Mouse (Mus musculus) kidney, postnatal 0 days (tissue): ENCODE measurements around the gene Bbs9. TPM values are rescaled to one million over a fixed set of nuclear protein-coding genes. Genes with fewer than 3 reads are reported as not detected.

Source experiments
- ATAC-seq: fragments of 200-750 bp; cut with Nextera tagmentation; replicated peaks from 2 replicates; pipeline ENCODE4 v1.8.0; 2017; ENCODE audit warnings: low read depth, moderate number of reproducible peaks, moderate TSS enrichment, moderate library complexity; ENCODE audit not compliant: low FRiP score
- DNase-seq: peaks from one replicate; pipeline ENCODE4 v3.0.0-alpha.2; 2016; ENCODE audit warnings: low spot score
- H3K27ac ChIP-seq: fragments of 300-500 bp; sonication (generic); 2 replicates; pipeline ENCODE4 v1.5.1; 2014; ENCODE audit warnings: mild to moderate bottlenecking
- H3K27me3 ChIP-seq: fragments of 300-500 bp; sonication (generic); 2 replicates; pipeline ENCODE4 v1.6.1; 2014; ENCODE audit warnings: low read length, mixed read lengths; ENCODE audit not compliant: insufficient read depth
- H3K36me3 ChIP-seq: fragments of 300-500 bp; sonication (generic); 2 replicates; pipeline ENCODE4 v1.6.1; 2014; ENCODE audit warnings: low read length, mixed read lengths; ENCODE audit not compliant: insufficient read depth
- H3K4me1 ChIP-seq: fragments of 300-500 bp; sonication (generic); replicated peaks from 2 replicates; pipeline ENCODE4 v1.6.1; 2014; ENCODE audit warnings: antibody characterized with exemption, low read length, mixed read lengths; ENCODE audit not compliant: insufficient read depth
- H3K4me2 ChIP-seq: fragments of 300-500 bp; sonication (generic); 2 replicates; pipeline ENCODE4 v1.6.1; 2014; ENCODE audit warnings: mild to moderate bottlenecking, low read length, moderate library complexity, mixed read lengths
- H3K4me3 ChIP-seq: fragments of 300-500 bp; sonication (generic); replicated peaks from 2 replicates; pipeline ENCODE4 v1.5.1; 2014; ENCODE audit warnings: low read depth, low read length
- H3K9ac ChIP-seq: fragments of 300-500 bp; sonication (generic); 2 replicates; pipeline ENCODE4 v1.6.1; 2014; ENCODE audit warnings: low read depth, low read length
- H3K9me3 ChIP-seq: fragments of 300-500 bp; sonication (generic); replicated peaks from 2 replicates; pipeline ENCODE4 v1.6.1; 2016; ENCODE audit warnings: low read length, inconsistent platforms, mixed read lengths
- CTCF ChIP-seq: IDR thresholded peaks from 2 replicates; pipeline ENCODE4 v1.5.1; 2016; ENCODE audit warnings: antibody characterized with exemption, low read depth, mild to moderate bottlenecking, moderate library complexity
- WGBS: fragments of 180-500 bp; shearing (Covaris S2); extraction: QIAGEN DNeasy Blood & Tissue Kit; methylation state at CpG from one replicate; pipeline ENCODE4 v1.1.7; 2014; 5-methylcytosine and 5-hydroxymethylcytosine counted together
- polyA plus RNA-seq: library from polyadenylated mRNA; unstranded; fragments of >200 nt; fragmentation: Nextera tagmentation; extraction: Ambion mirVana; gene quantifications from 2 replicates; pipeline ENCODE4 v1.2.1, GENCODE M21; 2015

The Bbs9 gene
- polyA plus RNA-seq, 1 experiment from 2014 or later: 10.1 TPM

DNA sequence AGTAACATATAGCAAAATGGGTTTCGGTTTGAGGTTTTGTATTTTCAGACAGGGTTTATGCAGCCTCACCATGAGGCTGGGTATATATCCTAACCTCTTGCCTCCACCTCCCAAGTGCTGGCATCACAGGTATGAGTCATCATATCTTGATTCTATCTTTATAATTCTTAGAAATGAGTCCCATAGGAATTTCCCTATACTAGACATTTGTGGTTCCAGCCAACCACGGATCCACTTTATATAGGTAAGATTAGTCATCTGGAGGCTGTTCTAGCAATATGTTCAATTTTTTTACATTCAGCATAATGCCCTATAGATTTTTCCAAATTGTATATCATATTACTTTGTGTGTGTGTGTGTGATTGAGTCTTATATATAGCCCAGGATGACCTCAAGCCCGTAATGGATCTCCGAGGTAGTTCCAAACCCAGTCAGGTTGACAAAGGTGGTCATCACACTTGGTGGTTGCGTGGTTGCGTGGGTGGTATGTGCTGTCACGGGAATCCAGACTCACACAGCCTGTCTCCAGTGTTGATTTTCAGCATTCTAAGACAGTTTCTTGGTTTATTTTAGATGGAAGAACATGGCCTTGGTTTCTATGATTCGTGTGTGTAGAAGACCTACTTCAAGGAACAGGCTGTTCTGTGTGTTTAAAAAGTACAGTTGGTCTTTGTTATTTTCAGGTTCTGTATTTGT is 8.5 kb downstream of the Bbs9 start:
- no peak for DNase-seq
- H3K27ac ChIP-seq: no peak overlapping the region
- H3K4me1 ChIP-seq: no peaks in the 10 kb centered on the region
- H3K36me3 ChIP-seq: no peaks in the 10 kb centered on the region
- H3K9me3 ChIP-seq: no peaks in the 10 kb centered on the region
- 93% methylated on average over 8 of the region's 8 CpGs for WGBS
- H3K27me3 ChIP-seq: no peaks in the 10 kb centered on the region
- H3K4me2 ChIP-seq: no peak overlapping the region
- no peak overlapping the region for H3K4me3 ChIP-seq
- no peak for ATAC-seq
- no peak for TF ChIP-seq CTCF
- no peak overlapping the region for H3K9ac ChIP-seq

GRCm38 (mm10) chr9:22484562-22485308 is 9.2 kb downstream of the Bbs9 start:
- DNase-seq (no peak), ATAC-seq (no peak)
- Histone ChIP-seq H3K4me3 (no peak overlapping the region), H3K4me2 (no peak overlapping the region), H3K9ac (no peak overlapping the region), H3K27ac (no peak overlapping the region), H3K27me3 (no peaks in the 10 kb centered on the region), H3K36me3 (no peaks in the 10 kb centered on the region), H3K9me3 (no peaks in the 10 kb centered on the region), H3K4me1 (no peaks in the 10 kb centered on the region)
- 84% methylated on average over 12 of the region's 12 CpGs for WGBS
- no peak for TF ChIP-seq CTCF

GRCm38 (mm10) chr9:22486211-22486610 is 10.7 kb downstream of the Bbs9 start:
- Histone ChIP-seq H3K4me1 (no peaks in the 10 kb centered on the region), H3K36me3 (no peaks in the 10 kb centered on the region), H3K4me2 (no peak overlapping the region), H3K9ac (no peak overlapping the region), H3K27me3 (no peaks in the 10 kb centered on the region), H3K27ac (no peak overlapping the region), H3K4me3 (no peak overlapping the region), H3K9me3 (no peaks in the 10 kb centered on the region)
- ATAC-seq (no peak), DNase-seq (no peak)
- no peak for TF ChIP-seq CTCF
- WGBS: 92% methylated on average over 7 of the region's 7 CpGs

GRCm38 (mm10) chr9:22488963-22489362 is 13.4 kb downstream of the Bbs9 start:
- no peak overlapping the region for H3K27ac ChIP-seq
- H3K4me2 ChIP-seq: no peak overlapping the region
- H3K4me3 ChIP-seq: no peak overlapping the region
- 60% methylated on average over 9 of the region's 9 CpGs for WGBS
- H3K9ac ChIP-seq: no peak overlapping the region
- no peak for TF ChIP-seq CTCF
- no peaks in the 10 kb centered on the region for H3K9me3 ChIP-seq
- no peak for DNase-seq
- no peaks in the 10 kb centered on the region for H3K27me3 ChIP-seq
- ATAC-seq: no peak
- H3K4me1 ChIP-seq: no peaks in the 10 kb centered on the region
- no peaks in the 10 kb centered on the region for H3K36me3 ChIP-seq

DNA sequence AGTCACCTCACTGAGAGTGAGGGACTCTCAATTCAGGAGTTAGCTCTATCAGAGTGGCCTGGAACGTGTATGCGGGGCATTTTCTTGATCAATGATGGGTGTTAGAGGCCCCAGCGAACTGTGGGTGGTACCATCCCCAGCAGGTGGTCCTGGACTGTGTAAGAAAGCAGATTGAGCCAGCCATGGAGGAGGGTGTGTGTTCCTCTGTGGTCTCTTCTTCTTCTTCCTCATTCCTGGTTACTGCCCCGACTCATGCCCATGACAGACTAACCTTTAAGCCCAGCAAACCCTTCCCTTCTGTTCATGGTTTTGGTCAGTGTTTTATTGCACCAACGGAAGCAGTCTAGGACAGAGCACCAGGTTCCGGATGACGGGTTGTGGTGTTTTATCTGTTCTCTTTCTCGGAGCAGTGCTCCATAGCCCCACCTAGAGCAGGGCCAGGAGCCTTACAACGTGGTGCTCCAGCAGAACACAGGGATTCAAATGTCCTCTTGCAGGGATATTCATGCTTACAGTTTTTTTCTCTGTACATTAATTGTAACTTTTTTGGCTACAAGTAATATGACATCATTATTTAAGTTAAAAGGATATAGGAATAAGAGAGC is 18.8 kb downstream of the Bbs9 start:
- ATAC-seq: no peak
- H3K9ac ChIP-seq: no peak overlapping the region
- no peak overlapping the region for H3K27ac ChIP-seq
- H3K9me3 ChIP-seq: no peaks in the 10 kb centered on the region
- 78% methylated on average over 9 of the region's 9 CpGs for WGBS
- no peak overlapping the region for H3K4me2 ChIP-seq
- TF ChIP-seq CTCF: peak; percentile 18; the same call in 1 of the 2 replicates
- no peaks in the 10 kb centered on the region for H3K27me3 ChIP-seq
- no peak overlapping the region for H3K4me3 ChIP-seq
- H3K36me3 ChIP-seq: no peaks in the 10 kb centered on the region
- no peaks in the 10 kb centered on the region for H3K4me1 ChIP-seq
- DNase-seq: no peak

GRCm38 (mm10) chr9:22495133-22495532 is 19.6 kb downstream of the Bbs9 start:
- no peak overlapping the region for H3K4me3 ChIP-seq
- TF ChIP-seq CTCF: peak; percentile 23; the same call in 1 of the 2 replicates
- H3K27ac ChIP-seq: no peak overlapping the region
- no peak for DNase-seq
- 88% methylated on average over 2 of the region's 2 CpGs for WGBS
- ATAC-seq: no peak
- H3K9ac ChIP-seq: no peak overlapping the region
- no peaks in the 10 kb centered on the region for H3K9me3 ChIP-seq
- H3K4me2 ChIP-seq: no peak overlapping the region
- H3K4me1 ChIP-seq: no peaks in the 10 kb centered on the region
- no peaks in the 10 kb centered on the region for H3K27me3 ChIP-seq
- H3K36me3 ChIP-seq: no peaks in the 10 kb centered on the region
